In genomic region chr15:101176795-101177691, GRCm38 (mm10) we compare ENCODE assay signal across 9 mouse cellular contexts. TPM values are rescaled to one million over a fixed set of nuclear protein-coding genes. Genes with fewer than 3 reads are reported as not detected.
DNase-seq lines count a peak whose midpoint lies in the region; ATAC-seq and TF ChIP-seq lines count a peak whose summit lies in the region.
"Had no signal": no experiment of that assay in that cellular context is flagged by ENCODE, and none has a peak within 500 bp of the region (broad histone marks: within the 10 kb centered on the region; RNA-seq: fewer than 3 reads in every experiment).

No protein-coding gene starts in this region.

- H3K36me3 ChIP-seq in heart, adult 2 months (ENCODE audit: control insufficient read depth, insufficient read depth, low read length) = no peaks in the 10 kb centered on the region; the same call in 1 of the 2 replicates
- no peaks in the 10 kb centered on the region for H3K36me3 ChIP-seq in forebrain, embryonic 15.5 days
- H3K36me3 ChIP-seq in liver, embryonic 14.5 days (replicated peaks; ENCODE audit: control insufficient read depth, insufficient read depth, low read depth) = no peaks in the 10 kb centered on the region

- intact Hi-C loops in heart, adult 2 months (cut with DNase I) = no loop called here

- WGBS in heart, adult 2 months = 41% methylated on average over 8 of the region's 8 CpGs
- WGBS in forebrain, embryonic 15.5 days = 69% methylated on average over 8 of the region's 8 CpGs
- WGBS in liver, embryonic 14.5 days (ENCODE audit: insufficient replicate concordance) = 9% methylated on average over 8 of the region's 8 CpGs

- peak overlapping the region; percentile 78 for H3K27ac ChIP-seq in heart, adult 2 months
- no peak overlapping the region for H3K27ac ChIP-seq in forebrain, embryonic 15.5 days (replicated peaks)
- no peak overlapping the region for H3K27ac ChIP-seq in liver, embryonic 14.5 days

- no peak overlapping the region for H3K4me3 ChIP-seq in heart, adult 2 months
- no peak overlapping the region for H3K4me3 ChIP-seq in forebrain, embryonic 15.5 days
- H3K4me3 ChIP-seq in liver, embryonic 14.5 days (ENCODE audit: insufficient read depth in 1 of 2, low read depth in 2 of 2, low read length in 2 of 2) = no peak overlapping the region

- DNase-seq in heart, adult 2 months = no peak
- no peak for DNase-seq in heart, adult 18-20 months
- peak; percentile 59 for DNase-seq in 416B (ENCODE audit: low read depth)
- peak in 2 of 3 experiments; percentile 32 to 35 for DNase-seq in liver, embryonic 14.5 days (ENCODE audit: low read depth in 3 of 3, low spot score in 3 of 3)
- no peak for DNase-seq in frontal cortex, postnatal 10 days (ENCODE audit: low spot score in 2 of 2)
- no peak for DNase-seq in spleen, postnatal 14 days (ENCODE audit: low spot score in 2 of 2)
- DNase-seq in kidney, postnatal 4 days = no peak
- DNase-seq: kidney, adult 18-20 months had no signal

- TF ChIP-seq POLR2A in heart, adult 2 months (IDR thresholded peaks at IDR 0.05; ENCODE audit: insufficient read depth, low read depth, low read length) = no peak

- no peak overlapping the region; the same call in 1 of the 2 replicates for H3K9ac ChIP-seq in heart, adult 2 months (ENCODE audit: low read depth, low read length)
- H3K9ac ChIP-seq in forebrain, embryonic 15.5 days (replicated peaks) = no peak overlapping the region
- no peak overlapping the region for H3K9ac ChIP-seq in liver, embryonic 14.5 days (replicated peaks)

- no peaks in the 10 kb centered on the region for H3K27me3 ChIP-seq in heart, adult 2 months (ENCODE audit: control insufficient read depth, insufficient read depth, low read length)
- H3K27me3 ChIP-seq in forebrain, embryonic 15.5 days = no peaks in the 10 kb centered on the region
- peaks cover 11% of the 10 kb centered on the region; the same call in 1 of the 2 replicates for H3K27me3 ChIP-seq in liver, embryonic 14.5 days (ENCODE audit: control insufficient read depth, insufficient read depth, low read length)

- ATAC-seq in forebrain, embryonic 15.5 days (replicated peaks) = no peak
- ATAC-seq in liver, embryonic 14.5 days (ENCODE audit: insufficient read depth) = peak; percentile 44; the same call in 1 of the 2 replicates

- TF ChIP-seq EP300 in heart, adult 2 months (IDR thresholded peaks at IDR 0.05; ENCODE audit: insufficient read depth, low read depth, low read length) = no peak
- TF ChIP-seq EP300 in liver, embryonic 14.5 days (IDR thresholded peaks at IDR 0.05; ENCODE audit: low read depth) = no peak

- H3K4me1 ChIP-seq in heart, adult 2 months (ENCODE audit: control insufficient read depth, insufficient read depth, low read length) = peaks cover 23% of the 10 kb centered on the region
- H3K4me1 ChIP-seq in forebrain, embryonic 15.5 days = peaks cover 54% of the 10 kb centered on the region
- peaks cover 15 to 28% of the 10 kb centered on the region in 2 experiments; a peak in 3 of 4 replicates for H3K4me1 ChIP-seq in liver, embryonic 14.5 days (replicated peaks; ENCODE audit: control insufficient read depth in 2 of 2, insufficient read depth in 2 of 2, low read length in 1 of 2)

- peak overlapping the region; percentile 66; the same call in 1 of the 2 replicates for H3K4me2 ChIP-seq in forebrain, embryonic 15.5 days (replicated peaks)
- H3K4me2 ChIP-seq in liver, embryonic 14.5 days (ENCODE audit: low read depth) = peak overlapping the region; percentile 69

- no peaks in the 10 kb centered on the region for H3K9me3 ChIP-seq in forebrain, embryonic 15.5 days
- H3K9me3 ChIP-seq in liver, embryonic 14.5 days (ENCODE audit: control insufficient read depth, low read length) = no peaks in the 10 kb centered on the region

- H3K79me2 ChIP-seq in heart, adult 2 months (replicated peaks; ENCODE audit: control insufficient read depth, insufficient read depth, low read length) = peaks cover 2% of the 10 kb centered on the region

- TF ChIP-seq CTCF in heart, adult 2 months (IDR thresholded peaks at IDR 0.05) = no peak
- no peak for TF ChIP-seq CTCF in liver, embryonic 14.5 days (IDR thresholded peaks at IDR 0.05; ENCODE audit: low read depth)

RNA-seq across cellular contexts. Expression of gene Acvr1b, which starts 3.2 kb away (rescaled TPM):
- total RNA-seq in heart, adult 2 months (2021) = 10 to 100 TPM in 1 of 2 experiments, 1 to 10 TPM in 1; 9.9 to 12.3 TPM
- polyA plus RNA-seq in heart, adult 2 months (2012; rRNA removed) = 15.3 and 19.3 TPM in 2 replicates
- 10 to 100 TPM in 1 of 2 experiments, 1 to 10 TPM in 1; 9.8 to 10.3 TPM for total RNA-seq in heart, adult 18-20 months (2021)
- 22.6 and 22.8 TPM in 2 replicates for polyA plus RNA-seq in forebrain, embryonic 15.5 days (2015; fragmentation: Nextera tagmentation; extraction: Ambion mirVana)
- polyA plus RNA-seq in liver, embryonic 14.5 days (2012; rRNA removed) = 3.2 and 3.4 TPM in 2 replicates
- polyA plus RNA-seq in liver, embryonic 14.5 days (2014; fragmentation: Nextera tagmentation; extraction: Ambion mirVana) = 1.3 and 2.0 TPM in 2 replicates

RNA-seq across cellular contexts. Expression of gene Grasp, which starts 46.9 kb away (rescaled TPM):
- 10 to 100 TPM; 10.9 to 11.5 TPM for total RNA-seq in heart, adult 2 months (2021)
- 7.4 and 7.6 TPM in 2 replicates for polyA plus RNA-seq in heart, adult 2 months (2012; rRNA removed)
- total RNA-seq in heart, adult 18-20 months (2021) = 1 to 10 TPM; 8.7 to 9.7 TPM
- 1.3 and 1.7 TPM in 2 replicates for polyA plus RNA-seq in forebrain, embryonic 15.5 days (2015; fragmentation: Nextera tagmentation; extraction: Ambion mirVana)
- polyA plus RNA-seq in liver, embryonic 14.5 days (2012; rRNA removed) = 0.50 and 0.73 TPM in 2 replicates
- polyA plus RNA-seq in liver, embryonic 14.5 days (2014; fragmentation: Nextera tagmentation; extraction: Ambion mirVana) = 0.13 and 0.27 TPM in 2 replicates

RNA-seq across cellular contexts. Expression of gene Acvrl1, which starts 48.7 kb away (rescaled TPM):
- 10 to 100 TPM; 24.1 to 29.5 TPM for total RNA-seq in heart, adult 2 months (2021)
- polyA plus RNA-seq in heart, adult 2 months (2012; rRNA removed) = 35.0 and 39.7 TPM in 2 replicates
- total RNA-seq in heart, adult 18-20 months (2021) = 10 to 100 TPM; 26.5 to 27.9 TPM
- 6.5 and 6.7 TPM in 2 replicates for polyA plus RNA-seq in forebrain, embryonic 15.5 days (2015; fragmentation: Nextera tagmentation; extraction: Ambion mirVana)
- 1.1 TPM in 2 replicates for polyA plus RNA-seq in liver, embryonic 14.5 days (2012; rRNA removed)
- polyA plus RNA-seq in liver, embryonic 14.5 days (2014; fragmentation: Nextera tagmentation; extraction: Ambion mirVana) = 0.71 and 1.3 TPM in 2 replicates

Comparison
In these comparisons a context has a peak if more than half of its experiments do, and no peak if none do; other contexts are left out.
1. DNase-seq: peak in 416B (single experiment) and liver, embryonic 14.5 days (2 of 3); none in heart, adult 2 months (0 of 2), heart, adult 18-20 months (0 of 2), frontal cortex, postnatal 10 days (0 of 2), spleen, postnatal 14 days (0 of 2) and kidney, postnatal 4 days (0 of 2).